Mouse (Mus musculus) thymus, postnatal 14 days (tissue): ENCODE measurements at regions not wholly inside any gene's neighbourhood (a gene's known extent, or its start where the extent isn't known, plus 50 kb on each side); places are given as distances from the start of the nearest gene placed in this dataset.

Experiments
- DNase-seq: peaks from one replicate; pipeline ENCODE4 v3.0.0; 2021

GRCm38 (mm10) chr15:62970566-62970965 lies 874.4 kb downstream of the Gsdmc2 start:
- no peak for DNase-seq

GRCm38 (mm10) chr15:62962681-62963080 lies 882.3 kb downstream of the Gsdmc2 start:
- no peak for DNase-seq

GRCm38 (mm10) chr15:62960623-62961022 lies 884.4 kb downstream of the Gsdmc2 start:
- DNase-seq = no peak

DNA sequence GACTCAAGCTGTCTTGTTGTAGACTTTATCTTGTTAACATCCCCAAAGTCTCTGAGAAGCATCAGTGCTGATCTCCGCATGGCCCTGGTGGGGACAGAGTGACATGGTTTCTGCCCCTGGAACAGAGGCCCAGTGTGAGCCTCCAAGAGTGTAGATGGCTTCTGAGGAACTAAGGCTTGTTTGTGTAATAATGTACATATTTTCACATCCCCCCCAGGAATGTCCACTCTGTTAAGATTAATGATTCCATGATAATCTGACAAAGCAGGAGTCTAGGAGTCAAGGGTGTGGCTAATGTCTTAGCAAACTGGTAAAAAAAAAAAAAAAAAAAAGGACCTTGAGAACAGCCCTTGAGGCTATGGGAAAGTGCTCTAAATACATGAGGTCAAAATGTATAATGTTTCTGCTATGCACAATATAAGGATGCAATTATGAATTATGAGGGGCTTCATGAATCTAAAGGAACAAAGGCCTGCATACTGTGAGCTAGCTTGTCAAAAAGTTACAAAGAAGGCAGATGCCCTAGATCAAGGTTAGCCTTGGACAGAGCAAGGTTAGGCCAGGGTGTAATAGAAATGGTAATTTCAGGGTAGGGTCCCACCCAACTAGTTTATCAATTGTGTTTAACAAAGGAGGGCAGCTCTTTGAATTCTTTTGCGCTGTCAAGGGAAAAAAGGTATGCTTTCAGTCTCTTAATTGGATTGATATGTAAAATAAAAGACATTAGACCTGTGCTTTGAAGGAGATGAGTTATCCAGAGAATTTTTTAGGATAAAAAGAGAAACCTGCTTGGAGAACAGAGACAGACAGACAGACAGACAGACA lies 886.3 kb downstream of the Gsdmc2 start:
- DNase-seq = no peak

- no peak for DNase-seq
Observed at GRCm38 (mm10) chr15:62954889-62955288, 890.1 kb downstream of the Gsdmc2 start.

DNA sequence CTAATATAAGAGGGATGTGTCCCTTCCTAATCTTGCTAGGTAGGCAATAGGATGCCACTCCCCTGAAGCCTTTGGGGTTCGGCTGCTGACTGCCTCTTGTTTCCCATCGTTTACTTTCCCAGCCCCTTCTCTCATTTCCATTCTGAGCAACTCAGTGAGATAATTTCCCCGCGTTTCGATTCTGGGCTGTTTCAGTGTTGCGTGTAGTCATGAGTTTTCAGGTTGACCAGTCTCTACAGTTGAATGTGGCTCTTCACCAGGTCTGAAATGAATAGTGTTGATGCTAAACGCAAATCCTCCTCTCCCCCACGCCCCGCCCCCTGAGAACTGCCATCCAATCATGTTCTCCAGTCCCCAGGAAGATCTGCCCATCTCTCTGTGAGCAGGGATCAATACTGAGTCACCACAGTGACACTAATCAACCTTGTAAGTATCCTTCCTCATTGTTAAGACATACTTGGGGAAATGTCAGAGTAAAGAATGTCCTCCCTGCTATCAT lies 890.6 kb downstream of the Gsdmc2 start:
- DNase-seq = no peak

DNA sequence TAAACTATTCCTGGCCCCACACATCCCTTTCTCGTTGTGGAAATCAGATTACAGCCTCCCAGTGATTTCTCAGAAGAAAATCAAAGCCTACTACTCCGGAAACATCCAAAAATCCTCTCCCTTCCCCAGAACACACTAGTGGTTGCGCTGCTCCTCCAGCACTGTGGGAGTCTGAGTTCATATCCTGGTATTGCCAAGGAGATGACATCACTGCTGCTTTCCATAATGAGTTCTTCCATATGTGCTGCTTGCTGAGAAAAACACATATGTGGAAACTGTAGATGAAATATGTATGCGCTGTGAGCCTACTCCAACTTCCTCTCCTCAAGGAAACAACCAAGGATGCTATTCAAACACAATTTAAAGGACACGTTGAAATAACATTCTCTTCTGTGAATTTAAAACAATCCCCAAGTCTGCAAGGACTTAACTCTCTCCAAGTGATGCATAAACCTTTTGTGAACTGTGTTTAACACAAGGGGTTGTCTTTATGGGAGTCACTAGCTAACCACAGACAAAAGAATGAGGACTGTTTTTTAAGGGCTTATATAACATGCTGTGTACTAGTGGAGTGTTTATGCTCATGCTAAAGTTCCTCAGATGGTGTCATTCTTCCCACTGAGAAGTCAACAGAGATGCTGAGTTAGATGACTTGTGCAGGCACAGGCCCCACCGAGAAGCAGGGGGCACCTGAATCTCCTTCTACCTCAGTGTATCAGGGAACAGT lies 891.6 kb downstream of the Gsdmc2 start:
- DNase-seq = no peak

GRCm38 (mm10) chr15:62952487-62953214 lies 892.3 kb downstream of the Gsdmc2 start:
- DNase-seq = no peak

- no peak for DNase-seq
Observed at GRCm38 (mm10) chr15:62939416-62939815, 905.6 kb downstream of the Gsdmc2 start.

GRCm38 (mm10) chr15:62937756-62938155 lies 907.2 kb downstream of the Gsdmc2 start:
- DNase-seq = no peak

DNA sequence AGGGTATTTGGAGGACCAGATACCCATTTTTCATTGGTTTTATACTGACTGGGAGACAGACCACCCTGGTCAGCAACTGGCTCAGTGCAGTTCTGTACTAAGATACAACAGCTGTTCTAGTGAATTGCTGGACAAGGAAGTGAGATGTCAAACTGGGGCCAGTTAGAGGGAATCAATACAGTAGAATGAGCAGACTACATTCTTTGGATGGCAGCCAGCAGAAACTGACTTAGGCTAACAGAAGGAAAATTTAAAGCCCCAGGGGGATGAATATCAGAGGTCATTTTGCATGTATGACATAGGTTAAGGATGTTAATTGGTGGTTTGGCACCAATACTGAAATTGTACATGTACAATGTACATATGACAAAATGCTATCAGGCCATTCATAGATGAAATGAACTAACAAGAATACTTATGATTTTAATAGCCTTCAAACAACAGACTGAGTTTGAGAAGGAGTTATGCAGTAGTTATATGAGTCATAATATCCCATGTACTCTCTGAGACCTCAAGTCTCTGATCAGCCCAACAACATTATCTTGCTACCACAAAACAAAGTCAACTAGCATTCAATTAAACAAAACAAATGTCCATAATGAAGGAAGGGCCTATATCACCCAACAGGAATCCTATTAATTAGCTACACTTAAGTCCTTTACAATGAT lies 910.3 kb downstream of the Gsdmc2 start:
- no peak for DNase-seq

- no peak for DNase-seq
Observed at GRCm38 (mm10) chr15:62920520-62920919, 924.5 kb downstream of the Gsdmc2 start.

DNA sequence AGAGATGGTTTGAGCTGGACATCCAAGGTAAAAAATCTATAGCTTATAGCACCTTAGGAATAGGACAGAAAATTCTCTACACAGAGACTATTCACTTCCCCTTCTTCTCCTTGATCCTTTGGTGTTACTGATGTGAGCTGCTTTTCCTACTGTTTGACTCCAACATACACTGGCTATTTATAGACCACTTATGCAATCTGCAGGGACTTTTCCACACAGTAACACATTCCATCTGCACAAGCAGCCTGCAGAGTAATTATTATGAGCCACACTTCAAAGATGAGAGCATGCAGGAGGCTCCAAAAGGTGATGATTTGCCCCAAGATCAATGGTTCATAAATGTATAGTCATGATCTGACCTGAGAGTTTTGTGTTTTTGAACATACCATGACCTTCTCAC lies 925.7 kb downstream of the Gsdmc2 start:
- no peak for DNase-seq

- DNase-seq = no peak
Observed at GRCm38 (mm10) chr15:62908379-62908778, 936.6 kb downstream of the Gsdmc2 start.

DNA sequence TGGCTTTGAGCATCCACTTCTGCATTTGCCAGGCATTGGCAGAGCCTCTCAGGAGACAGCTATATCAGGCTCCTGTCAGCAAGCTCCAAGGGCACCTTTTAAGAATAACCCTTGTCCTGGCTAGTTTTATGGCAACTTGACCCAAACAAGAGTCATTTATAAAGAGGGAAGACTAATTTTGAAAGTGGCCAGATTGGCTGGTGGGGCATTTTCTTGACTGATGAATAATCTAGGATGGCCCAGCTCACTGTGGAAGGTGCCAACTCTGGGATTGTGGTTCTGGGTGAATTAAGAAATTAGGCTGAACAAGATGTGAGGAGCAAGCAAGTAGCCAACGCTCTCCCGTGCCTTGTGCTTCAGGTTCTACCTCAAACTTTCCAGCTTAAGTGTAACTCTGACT lies 937.8 kb downstream of the Gsdmc2 start:
- DNase-seq = no peak

DNA sequence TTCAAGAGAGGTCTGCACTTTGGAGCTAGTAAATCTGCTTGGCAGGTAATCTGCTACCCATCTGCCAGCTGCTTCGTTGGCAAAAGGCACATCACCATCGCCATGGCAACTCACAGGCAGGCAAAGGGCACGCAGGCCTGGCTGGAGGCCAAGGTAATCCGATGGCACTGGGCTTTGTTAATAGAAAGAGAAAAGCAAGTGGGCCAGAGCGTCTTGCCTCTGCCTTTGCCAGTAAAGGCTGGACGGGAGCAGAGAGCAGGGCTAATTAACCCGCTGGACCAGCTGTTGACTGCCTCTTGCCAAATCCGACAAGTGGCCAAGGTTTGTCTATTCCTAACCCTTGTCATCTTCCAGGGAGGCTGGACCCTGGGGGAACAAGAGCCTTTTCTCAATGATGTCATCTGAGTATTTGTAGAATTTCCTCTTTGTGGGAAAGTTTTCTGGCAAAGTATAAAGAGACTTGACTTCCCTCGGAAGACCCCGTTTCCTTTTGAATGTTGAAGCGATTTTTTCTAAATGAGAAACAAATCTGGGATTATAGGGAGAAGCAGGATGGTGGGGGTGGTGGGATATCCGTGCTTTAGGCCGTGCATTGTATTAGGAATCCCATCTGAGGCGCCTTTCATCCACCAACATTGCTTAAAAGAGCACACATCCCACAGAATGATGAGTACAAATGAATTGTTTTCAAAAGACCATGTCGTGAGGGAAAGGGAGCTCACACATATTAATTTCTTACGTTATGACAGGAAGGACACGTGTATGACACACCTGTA lies 941.7 kb downstream of the Gsdmc2 start:
- peak; percentile 12 for DNase-seq

DNA sequence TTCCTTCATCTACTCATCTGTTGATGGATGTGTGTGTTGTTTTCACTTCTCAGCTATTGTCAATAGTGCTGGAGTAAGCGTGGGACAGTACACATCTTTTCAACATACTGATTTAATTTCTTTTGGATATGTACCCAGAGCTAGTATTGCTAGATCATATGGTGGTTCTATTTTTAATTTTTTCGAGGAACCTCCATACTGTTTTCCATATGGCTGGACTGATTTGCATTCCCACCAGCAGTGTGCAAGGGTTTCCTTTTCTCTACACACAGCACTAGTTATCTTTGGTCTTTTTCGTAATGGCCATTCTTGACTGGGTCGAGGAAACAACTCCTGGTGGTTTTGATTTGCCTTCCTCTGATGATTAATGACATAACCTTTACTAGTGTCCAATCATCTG lies 943.0 kb downstream of the Gsdmc2 start:
- DNase-seq = no peak

DNA sequence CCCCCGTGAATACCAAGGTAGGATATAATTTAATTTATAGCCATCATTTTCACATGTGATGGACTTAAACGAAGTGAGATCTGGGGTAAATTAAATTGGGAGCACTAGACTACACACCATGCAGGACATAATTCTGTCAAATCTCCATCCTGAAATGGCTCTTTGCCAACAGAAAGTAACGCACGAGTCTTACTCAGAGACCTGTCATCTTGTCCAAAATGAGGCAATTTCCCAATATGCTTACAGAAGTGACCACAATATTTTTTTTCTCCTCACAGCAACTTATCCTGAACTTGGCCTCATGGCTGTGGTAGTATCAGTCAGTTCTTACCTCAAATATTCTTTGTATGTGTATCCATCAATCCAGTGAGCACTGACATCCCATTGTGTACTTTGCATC lies 955.2 kb downstream of the Gsdmc2 start:
- DNase-seq = no peak

DNA sequence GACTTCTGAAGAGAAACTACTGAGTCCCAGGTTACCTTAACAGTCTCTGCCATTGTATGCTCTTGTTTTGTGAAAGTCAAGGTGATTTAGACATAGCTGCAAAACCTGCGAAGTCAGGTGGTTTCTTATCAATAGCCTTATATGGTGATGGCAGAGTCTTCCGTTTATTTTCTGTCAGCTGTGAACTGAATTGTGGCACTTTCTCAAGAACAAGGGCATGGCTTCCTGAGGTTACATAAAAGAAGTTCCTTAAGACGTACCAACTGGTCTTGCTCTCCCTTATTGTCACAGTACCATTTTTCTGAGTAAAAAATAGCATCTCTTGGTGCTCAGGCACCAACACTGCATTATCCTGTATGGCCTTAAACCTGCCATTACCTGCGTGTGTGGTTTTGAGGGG lies 959.6 kb downstream of the Gsdmc2 start:
- DNase-seq = no peak

DNA sequence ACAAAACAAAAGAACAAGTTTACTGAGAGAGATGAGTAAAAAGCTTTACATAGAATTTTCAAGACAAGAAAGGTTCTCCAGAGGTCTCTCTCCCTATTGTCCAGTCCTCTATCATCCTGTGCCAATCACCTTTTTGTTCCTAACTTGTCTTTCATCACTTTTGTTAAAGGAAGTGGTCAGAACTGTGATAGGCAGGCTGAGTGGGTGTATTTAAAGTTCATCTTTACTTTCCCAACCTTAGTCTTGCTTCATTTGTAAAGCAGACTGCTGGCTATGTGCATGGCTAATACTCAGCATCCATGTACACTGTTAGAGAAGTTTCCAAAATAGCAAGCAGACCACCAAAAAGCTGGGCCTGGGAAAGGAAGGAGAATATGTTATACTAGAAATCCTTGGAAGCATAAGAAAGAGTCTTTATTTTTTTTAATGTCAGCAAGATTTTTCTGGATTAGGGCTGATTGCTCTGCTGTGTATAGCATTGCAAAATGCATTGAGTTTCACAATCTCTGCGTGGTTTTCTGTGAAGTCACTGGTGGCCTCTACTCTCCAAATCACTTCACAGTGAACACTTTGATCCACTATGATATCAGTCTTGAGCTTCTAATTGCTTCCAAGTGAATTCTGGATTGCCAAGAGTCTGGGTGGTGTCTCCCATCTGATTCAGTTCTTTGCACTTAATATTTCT lies 973.8 kb downstream of the Gsdmc2 start:
- no peak for DNase-seq

- no peak for DNase-seq
Observed at GRCm38 (mm10) chr15:62862574-62862973, 982.4 kb downstream of the Gsdmc2 start.

- DNase-seq = no peak
Observed at GRCm38 (mm10) chr15:62861422-62861821, 983.6 kb downstream of the Gsdmc2 start.
